Mouse (Mus musculus): ENCODE data around the gene Olfml1.
A peak's percentile ranks its signal among the peaks of the same experiment; 100 is the strongest.

Olfml1 gene

DNA sequence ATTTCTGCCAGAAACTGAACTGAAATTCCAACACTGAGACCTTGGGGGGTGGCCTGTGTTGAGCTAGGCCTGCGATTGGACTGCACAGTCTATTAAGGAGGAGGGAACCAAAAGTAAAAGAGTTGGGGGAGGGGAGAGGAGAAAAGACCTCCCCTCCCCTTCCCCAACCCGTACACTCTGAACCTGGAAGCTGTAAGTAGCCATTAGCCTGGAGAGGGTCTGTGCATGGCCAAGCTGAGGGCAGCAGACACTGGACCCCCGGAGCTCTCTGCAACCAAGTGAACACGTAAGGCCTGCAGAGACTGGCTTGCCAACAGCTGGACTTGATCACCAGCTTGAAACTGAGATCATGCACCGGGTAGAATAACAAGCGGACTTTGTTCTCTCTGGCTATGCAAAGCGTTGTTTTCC, at the start of gene Olfml1:
Gene Olfml1 (plus strand): TSS at position 186 of the 411 bp plus-strand sequence.
- no peak for DNase-seq (ENCODE audit: low read depth, low spot score)

- no peak for DNase-seq (ENCODE audit: low read depth, low spot score)
Observed at GRCm38 (mm10) chr7:107519256-107520025, 47.8 kb upstream of the Olfml1 start.

DNA sequence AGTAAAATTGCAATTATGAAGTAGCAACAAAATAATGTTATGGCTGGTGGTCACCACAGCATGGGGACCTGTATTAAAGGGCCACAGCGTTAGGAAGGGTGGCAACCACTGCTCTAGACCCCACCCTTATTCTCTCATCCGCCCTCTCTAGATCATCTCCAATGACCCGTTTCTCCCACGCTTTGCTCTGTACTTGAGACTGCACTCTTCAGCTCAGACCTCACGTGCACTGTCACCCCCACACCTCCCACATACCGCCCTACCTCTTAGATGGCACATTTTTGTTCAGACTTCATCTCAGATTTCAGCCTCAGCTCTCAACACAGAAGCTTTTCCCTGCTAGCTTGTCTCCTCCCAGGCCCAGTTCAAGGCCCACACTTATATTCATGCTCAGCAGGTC, 45.8 kb upstream of the Olfml1 start:
- no peak for DNase-seq (ENCODE audit: low read depth, low spot score)

GRCm38 (mm10) chr7:107526299-107526698, 40.9 kb upstream of the Olfml1 start:
- no peak for DNase-seq (ENCODE audit: low read depth, low spot score)

DNA sequence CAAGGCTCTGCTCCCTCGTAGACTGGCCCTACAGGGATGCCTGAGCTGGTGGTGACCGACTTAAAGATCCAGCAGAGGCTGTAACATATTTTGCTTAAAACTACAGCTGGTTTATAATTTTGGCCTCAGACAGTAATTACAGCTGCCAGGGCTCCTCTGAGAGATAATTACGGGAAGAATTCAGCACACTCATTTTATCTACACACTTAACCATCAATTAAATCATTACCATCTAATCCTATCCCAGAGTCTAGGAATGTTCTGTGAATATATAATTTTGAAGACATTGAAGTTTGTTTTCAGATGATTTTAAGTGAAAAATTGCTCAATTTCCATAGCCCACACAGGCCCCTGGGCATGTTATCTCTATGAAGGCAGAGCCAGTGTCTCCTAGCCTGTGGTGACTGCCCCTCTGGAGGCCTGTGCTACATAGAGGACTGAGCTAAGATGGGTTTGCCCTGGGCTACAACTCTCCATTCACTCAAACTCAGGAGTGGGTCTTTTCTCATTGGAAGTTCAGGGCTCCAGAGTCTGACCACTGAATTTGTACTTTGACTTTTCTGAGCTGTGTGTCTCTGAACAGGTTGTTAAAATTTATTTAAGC, 39.0 kb upstream of the Olfml1 start:
- no peak for DNase-seq (ENCODE audit: low read depth, low spot score)

DNA sequence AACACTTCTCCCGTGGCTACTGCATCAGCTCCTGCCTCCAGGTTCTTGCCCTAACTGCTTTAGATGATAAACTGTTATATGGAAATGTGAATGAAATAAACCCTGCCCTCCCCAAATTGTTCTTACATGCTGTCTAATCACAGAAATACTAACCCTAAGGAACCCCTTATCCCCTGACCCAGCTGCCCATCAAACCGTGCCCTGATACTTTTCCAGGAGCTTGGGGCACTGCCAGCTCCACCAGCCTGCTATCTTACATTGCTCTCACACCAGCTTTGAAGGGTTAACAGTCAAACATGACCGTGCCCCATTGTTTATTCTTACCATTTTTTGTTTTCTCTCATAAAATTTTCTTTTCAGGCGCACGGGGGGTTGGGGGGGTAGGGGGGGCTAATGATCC, 37.9 kb upstream of the Olfml1 start:
- no peak for DNase-seq (ENCODE audit: low read depth, low spot score)

DNA sequence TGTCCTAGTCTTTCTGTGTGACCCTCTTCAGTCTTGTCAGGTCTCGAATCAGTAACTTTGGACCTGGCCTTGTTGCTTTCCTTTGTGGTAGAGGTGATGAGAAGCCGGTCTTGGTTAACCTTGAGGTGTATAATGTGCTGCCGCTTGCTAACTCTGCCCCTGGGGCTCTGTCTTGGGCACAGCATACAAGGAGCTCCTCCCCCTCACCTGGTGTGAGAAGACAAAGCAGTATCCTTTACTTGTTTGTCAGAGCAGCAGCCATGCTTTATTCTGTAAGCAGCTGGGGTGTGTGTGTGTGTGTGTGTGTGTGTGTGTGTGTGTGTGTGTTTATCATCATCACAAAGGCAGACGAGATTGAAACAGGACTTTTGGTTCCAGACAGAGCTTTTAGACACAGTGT, 31.9 kb upstream of the Olfml1 start:
- no peak for DNase-seq (ENCODE audit: low read depth, low spot score)

- DNase-seq (ENCODE audit: low read depth, low spot score) = no peak
Observed at GRCm38 (mm10) chr7:107536516-107536915, 30.7 kb upstream of the Olfml1 start.

DNA sequence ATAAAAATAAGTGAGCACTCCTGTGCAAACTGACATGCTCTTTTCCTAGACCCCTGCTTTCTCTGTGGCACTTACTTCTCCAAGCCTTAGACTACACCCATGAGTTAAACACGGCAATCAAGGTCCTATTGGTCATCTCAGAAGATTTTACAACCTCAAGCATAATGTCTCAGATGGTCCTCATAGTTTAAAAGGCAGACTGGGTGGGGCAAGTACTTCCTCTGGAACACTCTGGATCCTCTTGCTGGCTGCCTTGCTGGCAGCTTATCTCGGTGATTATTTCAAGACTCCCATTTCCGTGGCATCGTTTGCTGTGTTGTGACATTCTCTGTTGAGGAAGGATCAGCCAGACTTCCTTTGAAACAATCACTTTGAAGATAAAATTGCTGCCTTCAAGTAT, 27.2 kb upstream of the Olfml1 start:
- DNase-seq (ENCODE audit: low read depth, low spot score) = no peak

DNA sequence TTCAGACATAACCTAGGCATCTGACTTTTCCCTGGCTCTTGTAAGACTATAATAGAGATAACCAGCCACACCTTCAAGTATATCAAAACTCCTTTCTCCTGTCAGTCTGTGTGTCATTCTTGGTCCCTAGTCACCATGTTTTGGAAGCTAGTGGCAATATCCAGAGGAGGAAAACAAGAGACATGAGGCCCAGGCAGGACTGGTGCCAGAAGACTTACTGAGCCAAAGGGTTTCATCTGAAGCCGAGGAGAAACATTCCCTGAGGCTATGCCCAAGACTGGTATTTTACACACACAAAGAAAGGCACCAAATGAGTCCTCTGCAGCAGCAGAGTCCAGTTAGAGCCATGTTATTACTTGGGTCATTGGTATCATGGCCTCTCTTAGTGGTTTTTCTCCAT, 22.2 kb upstream of the Olfml1 start:
- no peak for DNase-seq (ENCODE audit: low read depth, low spot score)

DNA sequence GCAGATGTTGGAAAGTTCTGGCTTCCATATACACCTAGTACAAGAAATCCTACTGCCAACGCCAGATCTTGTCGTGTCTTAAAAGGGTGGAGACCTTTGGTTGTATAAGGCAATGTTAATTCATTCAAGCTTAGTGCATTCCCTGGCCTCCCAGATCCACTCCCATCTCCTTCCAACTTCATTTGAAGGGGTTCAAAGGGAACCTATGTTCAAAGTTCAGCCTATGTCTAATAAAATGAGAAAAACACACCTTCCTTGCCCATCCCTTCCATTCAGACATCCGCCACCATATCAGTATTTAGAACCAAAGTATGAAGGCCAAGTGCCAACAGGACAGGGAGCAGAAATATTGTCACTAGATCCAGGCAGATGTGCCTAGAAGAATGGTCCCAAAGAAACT, 19.4 kb upstream of the Olfml1 start:
- no peak for DNase-seq (ENCODE audit: low read depth, low spot score)

GRCm38 (mm10) chr7:107553461-107553860, 13.8 kb upstream of the Olfml1 start:
- DNase-seq (ENCODE audit: low read depth, low spot score) = no peak

GRCm38 (mm10) chr7:107555906-107556305, 11.3 kb upstream of the Olfml1 start:
- no peak for DNase-seq (ENCODE audit: low read depth, low spot score)

GRCm38 (mm10) chr7:107560675-107561074, 6.6 kb upstream of the Olfml1 start:
- DNase-seq (ENCODE audit: low read depth, low spot score) = no peak

GRCm38 (mm10) chr7:107561584-107561983, 5.7 kb upstream of the Olfml1 start:
- DNase-seq (ENCODE audit: low read depth, low spot score) = no peak

GRCm38 (mm10) chr7:107563727-107564126, 3.5 kb upstream of the Olfml1 start:
- no peak for DNase-seq (ENCODE audit: low read depth, low spot score)

- DNase-seq (ENCODE audit: low read depth, low spot score) = no peak
Observed at GRCm38 (mm10) chr7:107567674-107568073, 428 bp downstream of the Olfml1 start.

DNA sequence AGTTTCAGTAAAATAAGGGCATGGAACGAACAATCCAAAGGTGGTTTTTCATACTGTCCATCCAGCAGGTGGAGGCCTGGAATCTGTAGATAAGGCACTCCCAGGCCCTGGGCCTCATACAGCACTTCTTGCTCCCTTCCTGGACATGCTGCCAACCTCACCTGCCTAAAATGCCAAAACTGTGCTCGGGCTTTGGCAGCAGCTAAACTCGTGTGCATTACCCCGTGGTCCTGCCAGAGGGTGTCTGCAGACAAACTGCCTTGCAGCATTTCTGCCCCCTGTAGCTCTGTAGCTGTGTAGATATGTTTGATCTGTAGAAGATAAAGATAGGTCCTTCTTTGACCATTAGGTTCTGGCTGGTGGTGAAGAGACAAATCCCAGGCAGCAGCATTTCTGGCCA, 1.7 kb downstream of the Olfml1 start:
- DNase-seq (ENCODE audit: low read depth, low spot score) = no peak

GRCm38 (mm10) chr7:107573856-107574255, 6.6 kb downstream of the Olfml1 start:
- DNase-seq (ENCODE audit: low read depth, low spot score) = no peak

- DNase-seq (ENCODE audit: low read depth, low spot score) = no peak
Observed at GRCm38 (mm10) chr7:107574276-107574675, 7.0 kb downstream of the Olfml1 start.

DNA sequence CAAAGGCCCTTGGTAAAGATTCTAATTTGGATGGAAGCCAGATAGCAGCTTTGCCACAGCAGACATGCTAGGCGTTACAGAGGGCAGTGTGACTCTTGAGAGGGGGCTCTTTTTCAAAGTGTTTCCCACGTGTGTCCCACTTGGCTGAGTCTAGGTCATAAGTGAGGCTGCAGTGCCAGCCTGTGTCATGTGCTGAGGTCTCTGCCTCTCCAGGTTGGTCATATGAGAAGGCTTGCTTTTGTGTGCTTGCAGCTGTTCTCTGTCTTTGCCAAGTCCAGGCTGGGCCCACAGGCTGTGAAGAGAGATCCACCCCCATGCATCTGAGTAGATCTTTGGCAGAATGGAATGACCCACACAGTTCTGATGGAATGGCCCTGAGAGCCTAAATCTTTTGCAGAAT, 25.4 kb downstream of the Olfml1 start:
- DNase-seq (ENCODE audit: low read depth, low spot score) = no peak

DNA sequence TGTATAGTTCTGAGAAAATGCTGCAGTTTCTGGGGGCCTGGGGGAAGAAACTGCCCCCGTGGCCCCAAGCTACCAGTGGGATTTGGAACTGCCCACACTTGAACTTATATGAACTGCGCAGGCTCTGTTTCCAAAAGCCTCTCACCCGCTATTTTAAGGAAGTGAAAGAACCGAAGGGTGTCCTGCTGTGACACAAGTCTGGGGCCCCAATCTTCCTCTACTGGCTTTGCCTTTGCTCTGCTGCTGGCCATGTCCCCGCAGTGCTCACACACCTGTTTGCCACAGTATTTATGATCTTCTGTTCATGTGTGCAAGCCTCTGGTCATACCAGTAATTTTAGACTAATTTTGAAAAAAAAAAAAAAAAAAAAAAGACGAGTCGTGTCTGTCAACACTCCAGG, 26.7 kb downstream of the Olfml1 start:
- DNase-seq (ENCODE audit: low read depth, low spot score) = no peak

DNA sequence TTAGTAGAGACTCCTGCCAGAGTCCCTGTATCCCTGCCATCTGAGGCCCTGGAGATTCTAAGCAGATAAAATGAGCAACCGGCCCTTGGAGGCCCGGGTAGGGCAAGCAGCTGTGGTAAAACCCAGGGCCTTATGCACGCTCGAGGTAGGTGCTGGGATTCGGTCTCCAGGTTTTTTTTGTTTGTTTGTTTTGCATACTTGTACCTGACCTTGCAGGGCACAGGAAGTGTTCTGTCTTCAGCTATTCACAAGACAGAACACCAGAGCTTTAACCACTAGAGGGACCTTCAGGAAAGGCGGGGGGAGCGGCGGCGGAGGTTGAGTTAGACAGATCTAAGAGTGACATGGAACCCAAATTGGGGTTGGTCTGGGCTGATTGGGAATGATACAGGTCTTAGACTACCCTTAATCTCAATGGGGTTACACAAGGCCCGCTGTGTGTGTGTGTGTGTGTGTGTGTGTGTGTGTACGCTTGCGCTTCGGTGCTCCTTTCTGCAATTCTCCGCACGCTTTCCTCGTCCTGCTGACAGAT, 27.1 kb downstream of the Olfml1 start:
- peak; percentile 69 for DNase-seq (ENCODE audit: low read depth, low spot score)

Data from CD4-positive helper T cell, adult 2 months (primary cell).